Mouse (Mus musculus) kidney, adult 2 months (tissue): Measurements from ENCODE around the gene Ifnb1.

Source experiments
- CTCF ChIP-seq: fragments of 200-500 bp; conservative IDR thresholded peaks from 2 replicates; pipeline ENCODE4 v1.5.1; 2011; ENCODE audit warnings: low read depth, mild to moderate bottlenecking, control low read depth, low read length, moderate library complexity, mixed read lengths; ENCODE audit not compliant: insufficient read depth, insufficient read length
- POLR2A ChIP-seq: fragments of 200-500 bp; IDR thresholded peaks from one replicate; pipeline ENCODE4 v1.6.1; 2011; ENCODE audit warnings: low read depth, low read length, control low read depth

GRCm38 (mm10) chr4:88501247-88501646 is 21.3 kb downstream of the Ifnb1 start:
- TF ChIP-seq CTCF (no peak), POLR2A (no peak)
